Mouse (Mus musculus) right cerebral cortex, postnatal 36 days (tissue): Measurements from ENCODE around the gene Gm9195.

Source experiments
- DNase-seq, 2 experiments: peaks; one replicate each; pipeline ENCODE4 v3.0.0; 2022; ENCODE audit warnings: low spot score in 2 of 2, mixed read lengths in 1 of 2

Gm9195 gene

DNA sequence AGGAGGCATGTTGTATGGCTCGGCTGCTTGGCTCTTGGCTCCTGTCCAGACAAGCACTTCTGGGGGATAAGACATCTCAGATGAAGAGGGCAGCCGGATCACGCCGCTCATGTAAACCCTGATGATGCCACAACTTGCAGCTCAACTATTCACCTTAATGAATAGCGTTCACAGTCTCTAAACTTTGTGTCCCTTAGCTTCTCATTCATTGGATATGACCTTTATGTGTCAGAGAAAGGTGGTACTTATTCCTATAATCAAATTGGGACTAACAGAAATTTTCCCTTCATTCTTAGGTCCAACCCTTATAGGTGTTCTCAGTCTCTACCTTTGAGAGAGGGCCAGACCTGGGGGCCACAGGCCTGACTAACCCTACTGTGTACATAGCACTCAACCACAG, at the start of gene Gm9195:
Gene Gm9195 (minus strand): TSS at position 101 of the 400 bp plus-strand sequence.
- DNase-seq = no peak

DNA sequence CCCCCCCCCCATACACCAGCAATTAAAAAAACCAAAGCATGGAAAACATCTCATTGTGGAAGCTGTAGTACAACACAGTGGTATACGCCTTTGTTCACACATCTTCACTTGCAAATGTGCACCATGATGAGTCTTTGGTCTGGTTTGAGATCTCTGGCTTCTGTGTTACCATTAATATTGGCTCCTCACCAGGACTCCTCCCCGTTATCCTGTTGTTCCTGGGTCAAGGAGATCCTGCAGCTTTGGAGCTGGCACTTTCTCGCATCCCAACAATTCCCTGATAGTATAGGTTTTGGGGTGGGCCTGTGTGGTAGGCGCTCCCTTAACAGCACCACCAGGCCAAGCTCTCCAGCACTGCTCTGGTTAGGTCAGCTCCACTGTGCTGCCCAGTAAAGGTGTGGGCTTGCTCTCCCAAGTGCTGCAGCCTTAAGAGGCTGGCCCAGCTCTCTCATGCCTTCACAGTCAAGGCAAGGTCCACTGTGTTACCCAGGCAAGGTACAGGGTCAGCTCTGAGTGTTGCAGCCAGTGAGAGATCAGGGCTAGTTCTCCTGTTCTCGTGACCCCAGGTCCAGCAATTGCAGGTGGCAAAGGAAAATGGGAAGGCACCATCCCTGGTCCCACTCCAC, 44.9 kb upstream of the Gm9195 start:
- no peak for DNase-seq

DNA sequence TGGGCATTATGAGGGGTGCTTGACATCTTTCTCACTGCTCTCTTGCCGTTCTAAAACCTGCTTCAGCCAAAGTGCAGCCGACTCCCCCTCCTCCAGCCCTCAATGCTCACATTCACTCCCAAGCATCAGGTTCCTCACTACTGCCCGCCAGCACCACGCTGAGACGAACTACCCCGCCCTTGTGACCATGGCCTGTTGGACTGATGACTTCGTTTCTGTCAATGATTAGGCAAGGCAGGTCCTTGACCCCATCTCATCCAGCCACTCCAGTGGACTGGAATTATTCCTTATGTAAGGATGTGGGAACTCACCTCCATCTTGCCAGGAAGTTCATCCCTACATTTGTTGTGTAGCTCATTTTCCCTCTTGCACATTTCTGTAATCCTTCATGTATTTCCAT, 42.2 kb upstream of the Gm9195 start:
- no peak for DNase-seq

DNA sequence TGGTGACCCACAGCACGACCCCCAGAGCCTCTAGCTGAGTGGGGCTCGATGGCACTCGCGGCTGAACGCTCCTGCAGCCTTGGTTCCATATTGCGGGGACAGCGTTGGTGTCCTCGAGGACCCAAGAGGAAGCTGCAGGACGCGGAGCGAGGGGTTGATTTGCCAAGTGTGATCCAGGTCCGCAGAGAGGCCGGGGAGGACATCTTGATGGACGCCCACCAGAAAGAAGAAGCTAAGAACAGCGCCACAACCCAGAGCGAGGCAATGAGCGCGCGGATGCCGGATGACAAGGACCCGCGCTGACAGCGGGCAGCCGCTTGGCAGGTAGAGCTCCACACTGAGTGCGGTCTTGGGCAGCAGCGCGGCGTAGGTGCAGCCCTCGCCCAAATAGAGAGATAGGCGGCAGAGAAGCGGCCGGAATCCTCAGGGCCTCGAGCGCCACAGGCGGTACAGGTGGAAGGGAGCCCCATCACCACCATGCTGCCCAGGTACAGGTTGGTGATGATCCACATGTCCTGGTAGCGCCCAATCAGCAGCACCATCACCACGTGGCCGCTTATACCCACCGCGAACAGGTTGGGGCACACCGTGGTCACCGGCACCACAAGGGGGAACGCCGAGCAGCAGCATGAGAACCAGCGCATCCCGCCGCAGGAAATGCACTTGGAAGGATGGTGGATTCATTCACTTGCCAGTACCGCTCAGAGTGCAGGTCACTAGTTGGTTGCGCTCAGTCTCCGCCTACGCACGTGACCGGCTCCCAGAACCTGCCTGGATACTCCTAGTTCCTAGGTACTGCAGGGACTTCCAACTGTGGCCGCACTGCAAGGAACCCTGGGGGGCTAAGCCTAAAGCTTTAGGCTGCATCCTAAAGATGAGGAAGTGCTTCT, 40.6 kb upstream of the Gm9195 start:
- peak in 1 of 2 experiments; percentile 11 for DNase-seq

DNA sequence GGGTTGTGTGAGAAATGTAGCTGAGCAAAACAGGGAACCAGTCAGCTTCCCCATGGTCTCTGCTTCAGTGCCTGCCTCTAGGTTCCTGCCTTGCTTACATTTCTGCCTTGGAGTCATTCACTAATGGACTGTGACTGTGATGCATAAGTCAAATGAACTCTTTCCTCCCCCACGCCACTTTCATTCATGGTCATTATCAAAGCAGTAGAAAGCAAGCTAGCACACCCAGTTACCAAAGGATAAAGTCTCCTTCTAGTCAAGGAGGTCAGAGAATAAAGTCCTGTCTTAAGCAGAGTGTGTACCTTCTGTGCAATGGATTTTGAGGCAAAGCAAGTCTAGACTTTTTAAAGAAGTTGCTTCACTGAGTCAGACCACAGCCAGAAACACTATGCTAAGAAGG, 35.5 kb upstream of the Gm9195 start:
- DNase-seq = no peak

DNA sequence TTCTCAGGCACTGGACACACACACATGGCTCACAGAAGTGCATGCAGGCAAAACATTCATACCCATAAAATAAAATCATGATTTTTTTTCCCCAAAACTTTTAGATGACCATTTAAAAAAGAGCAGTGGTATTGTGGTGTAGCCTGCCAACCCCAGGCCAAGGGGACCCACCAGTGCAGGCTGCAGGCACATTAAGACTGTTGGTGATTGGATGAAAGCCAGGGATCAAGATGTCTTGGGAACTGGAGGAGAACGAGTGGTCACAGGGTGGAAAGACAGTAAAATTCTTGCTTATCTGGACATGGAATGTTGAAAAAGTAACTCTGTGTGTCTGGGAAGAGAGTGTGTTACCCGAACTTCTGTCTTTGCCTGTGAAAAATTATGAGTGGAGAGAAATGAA, 27.9 kb upstream of the Gm9195 start:
- no peak for DNase-seq

DNA sequence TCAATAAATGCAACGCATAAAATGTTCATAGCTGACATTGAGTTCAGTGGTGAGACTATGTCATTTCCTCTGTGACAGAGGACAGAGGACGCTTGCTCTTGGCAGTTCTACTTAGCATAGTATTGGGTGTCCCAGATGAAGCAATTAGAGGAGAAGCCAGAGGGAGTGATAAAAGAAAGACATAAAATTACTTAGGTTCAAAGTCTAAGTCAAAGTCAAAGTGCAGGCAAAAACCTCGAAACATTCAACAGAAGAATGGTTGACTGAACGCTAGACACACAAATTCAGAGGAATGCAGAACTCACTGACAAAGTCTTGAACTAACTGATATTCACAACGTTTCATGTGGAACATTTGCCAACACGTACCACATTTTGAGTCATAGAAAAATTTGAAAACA, 27.1 kb upstream of the Gm9195 start:
- DNase-seq = no peak

DNA sequence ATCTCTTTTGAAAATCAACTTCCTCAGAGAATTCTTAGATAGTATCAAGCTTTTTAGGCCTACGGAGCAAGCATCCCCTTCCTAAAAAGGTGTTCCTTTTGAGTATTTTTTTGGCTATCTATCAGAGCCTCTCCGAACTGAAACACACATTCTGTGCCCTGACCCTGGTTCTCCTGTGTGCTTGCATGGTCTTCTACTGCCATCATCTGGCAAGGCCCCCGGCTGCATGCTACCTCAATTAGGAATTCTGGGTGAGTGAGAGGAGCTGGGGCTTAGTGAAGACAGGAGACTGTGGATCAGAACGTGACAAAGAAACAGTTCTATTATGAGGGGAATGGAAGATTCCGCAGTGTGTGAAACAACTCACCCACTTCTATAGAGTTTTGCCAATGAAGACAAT, 24.7 kb upstream of the Gm9195 start:
- DNase-seq = no peak

DNA sequence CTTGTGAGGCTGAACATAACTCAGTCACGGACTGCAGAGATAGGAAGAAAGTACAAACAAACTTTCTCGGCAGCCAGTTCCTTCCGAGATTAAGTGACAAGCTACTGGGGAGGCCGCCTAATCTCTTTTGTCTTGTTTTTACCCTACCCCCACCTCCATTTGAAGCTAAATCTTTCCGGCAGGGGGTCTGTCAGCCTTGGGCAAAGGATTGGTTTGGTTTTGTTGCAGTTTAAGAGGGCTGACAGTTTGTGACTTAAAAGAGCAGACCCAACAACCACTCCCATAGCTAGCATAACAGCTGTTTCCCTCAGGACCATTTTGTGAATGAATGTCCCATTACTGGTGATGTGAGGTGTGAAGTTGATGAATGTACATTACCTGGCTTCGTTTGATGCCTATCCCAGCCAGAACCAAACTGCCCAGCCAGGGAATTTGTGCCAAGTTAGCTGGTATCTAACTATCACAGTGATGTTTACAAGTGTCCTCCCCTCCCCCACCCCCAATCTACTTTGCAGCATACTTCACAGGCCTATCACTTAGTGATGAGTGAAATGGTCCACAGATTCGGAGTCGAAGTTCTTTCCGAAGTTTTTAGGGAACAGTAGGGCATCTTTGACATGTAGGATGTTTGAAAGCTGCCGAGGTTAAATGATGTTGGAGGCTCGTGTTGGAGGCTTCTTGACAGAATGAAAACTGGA, 15.2 kb upstream of the Gm9195 start:
- DNase-seq = no peak

DNA sequence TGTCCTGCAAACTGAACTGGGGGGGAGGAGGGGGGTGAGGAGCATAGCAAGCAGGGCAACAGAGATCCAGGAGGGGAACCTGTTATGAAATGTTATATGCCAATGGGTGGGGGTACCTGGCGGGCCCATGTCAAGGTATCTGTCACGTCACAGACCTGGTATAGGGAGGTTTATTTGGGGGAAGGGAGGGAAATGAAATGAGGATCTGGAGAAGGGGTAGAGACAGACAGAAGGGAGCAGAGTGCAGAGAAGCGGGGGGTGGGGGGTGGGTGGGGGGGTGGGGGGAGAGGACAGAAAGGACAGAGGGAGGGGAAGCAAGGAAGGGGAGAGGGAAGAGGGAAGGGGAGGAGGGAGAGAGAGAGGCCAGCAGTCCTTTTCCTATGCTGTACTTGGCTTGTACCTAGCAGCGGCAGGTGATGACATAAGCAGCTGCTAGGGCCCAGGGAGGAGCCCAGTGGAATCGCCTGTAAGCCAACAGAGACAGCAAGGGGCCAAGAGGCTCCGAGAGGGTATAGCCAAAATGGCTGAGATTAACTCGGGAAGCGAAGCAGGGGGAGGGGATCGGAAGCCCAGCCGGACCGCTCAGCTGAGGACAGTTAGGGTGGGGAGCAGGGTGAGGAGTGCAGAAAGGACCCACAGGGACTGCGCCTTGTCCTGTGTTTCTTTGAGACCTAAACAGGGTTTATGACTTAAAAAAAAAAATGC, 14.5 kb upstream of the Gm9195 start:
- no peak for DNase-seq

DNA sequence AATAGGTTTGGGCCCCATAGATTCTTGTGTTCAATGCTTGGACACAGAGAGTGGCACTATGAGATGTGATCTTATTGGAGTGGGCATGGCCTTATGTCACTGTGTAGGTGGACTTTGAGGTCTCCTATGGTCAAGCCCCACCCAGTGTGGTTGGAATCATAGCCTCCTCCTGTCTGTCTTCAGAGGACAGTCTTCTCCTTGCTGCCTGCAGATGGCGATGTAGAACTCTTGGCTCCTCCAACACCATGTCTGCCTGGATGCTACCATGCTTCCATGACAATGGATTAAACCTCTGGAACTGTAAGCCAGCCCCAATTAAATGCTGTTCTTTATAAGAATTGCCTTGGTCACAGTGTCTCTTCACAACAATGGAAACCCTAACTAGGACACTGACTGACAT, 13.3 kb upstream of the Gm9195 start:
- DNase-seq = no peak

DNA sequence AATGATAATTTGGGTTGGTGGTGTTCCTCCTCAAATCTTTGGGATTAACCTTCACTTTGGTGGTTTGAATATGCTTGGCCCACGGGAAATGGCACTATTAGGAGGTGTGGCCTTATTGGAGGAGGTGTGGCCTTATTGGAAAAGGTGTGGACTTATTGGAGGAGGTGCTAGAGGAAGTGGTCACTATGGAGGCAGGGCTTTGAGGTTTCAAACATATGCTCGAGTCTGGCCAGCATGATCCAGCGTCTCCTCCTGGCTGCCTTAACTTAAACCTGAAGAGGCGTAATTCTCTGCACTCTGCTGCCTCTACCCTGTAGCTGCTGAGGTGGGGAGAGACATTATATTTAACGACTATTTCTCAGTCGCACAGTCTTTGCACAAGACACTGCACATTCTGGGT, 11.6 kb upstream of the Gm9195 start:
- no peak for DNase-seq

DNA sequence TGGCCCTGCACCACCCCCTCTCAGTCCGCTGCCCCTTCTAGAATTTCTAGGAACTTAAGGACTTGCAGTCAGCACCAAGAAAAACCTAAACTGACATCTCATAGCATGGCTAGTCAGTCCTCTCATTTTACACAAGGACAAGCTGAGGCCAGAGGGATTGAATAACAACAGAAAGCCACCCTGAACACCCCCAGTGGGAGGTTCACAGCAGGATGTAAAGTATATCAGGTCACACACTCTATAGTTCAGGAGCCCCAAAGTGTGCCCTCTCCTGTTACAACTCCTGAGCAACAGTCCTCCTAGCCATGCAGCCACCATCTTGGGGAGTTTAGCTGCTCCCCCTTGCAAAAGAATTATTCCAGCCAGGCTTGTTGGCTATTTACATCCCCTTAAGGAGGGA, 2.1 kb upstream of the Gm9195 start:
- no peak for DNase-seq

DNA sequence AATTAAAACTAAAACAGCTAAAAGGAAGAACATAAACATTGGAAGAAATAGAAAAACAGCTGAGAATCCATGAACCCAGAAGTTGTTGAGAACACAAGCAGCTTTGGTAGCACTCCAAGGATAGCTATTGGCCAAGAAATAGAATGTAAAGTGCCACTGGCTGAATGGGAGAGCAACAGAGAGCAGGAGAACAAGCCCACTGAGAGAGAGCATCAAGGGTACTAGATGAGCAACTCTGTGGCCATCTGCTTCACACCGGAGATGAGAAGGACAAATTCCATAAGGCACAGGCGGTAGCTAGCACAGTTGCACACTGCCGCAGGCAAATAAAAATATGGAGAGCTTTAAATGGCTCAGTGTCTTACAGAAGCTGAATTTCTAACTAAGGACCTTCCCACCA, 1.3 kb downstream of the Gm9195 start:
- peak; percentile 3 to 5 for DNase-seq

DNA sequence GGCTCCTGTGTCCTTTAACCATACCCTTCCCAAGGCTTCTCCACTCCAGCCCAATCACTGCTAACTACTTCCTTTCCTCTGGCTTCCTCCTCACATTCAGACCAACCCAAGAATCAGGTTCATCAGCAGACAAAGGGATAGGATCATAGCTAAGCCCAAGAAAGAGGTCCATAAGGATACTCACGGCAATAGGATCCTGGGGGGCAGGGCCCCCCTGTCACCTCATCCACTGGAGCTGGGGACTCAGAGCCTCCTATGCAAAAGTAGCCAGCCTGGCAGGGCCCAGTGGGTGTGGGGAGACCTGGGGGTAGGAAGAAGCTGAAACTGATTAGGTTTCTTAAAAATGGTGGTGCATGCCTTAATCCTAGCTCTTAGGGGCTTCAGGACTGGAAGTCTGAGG, 17.1 kb downstream of the Gm9195 start:
- no peak for DNase-seq

DNA sequence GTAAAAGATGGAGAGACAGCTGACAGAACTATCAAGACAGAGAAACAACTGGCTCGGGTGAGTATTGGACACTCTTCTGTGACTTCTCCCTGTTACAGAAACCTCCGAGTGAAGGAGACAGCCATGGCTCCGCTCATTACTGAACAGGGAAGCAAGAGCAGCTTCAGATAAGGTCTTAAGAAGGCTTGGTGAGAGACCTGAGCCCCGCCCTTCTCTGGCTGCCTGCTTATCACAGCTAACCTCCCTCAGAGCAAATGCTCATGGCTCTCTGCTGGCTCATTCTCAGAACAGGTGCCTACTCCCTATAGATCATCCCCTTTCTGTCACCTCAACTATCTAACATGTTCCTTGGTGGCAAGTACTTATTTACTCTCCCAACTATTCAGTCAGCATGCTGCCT, 23.2 kb downstream of the Gm9195 start:
- DNase-seq = no peak

DNA sequence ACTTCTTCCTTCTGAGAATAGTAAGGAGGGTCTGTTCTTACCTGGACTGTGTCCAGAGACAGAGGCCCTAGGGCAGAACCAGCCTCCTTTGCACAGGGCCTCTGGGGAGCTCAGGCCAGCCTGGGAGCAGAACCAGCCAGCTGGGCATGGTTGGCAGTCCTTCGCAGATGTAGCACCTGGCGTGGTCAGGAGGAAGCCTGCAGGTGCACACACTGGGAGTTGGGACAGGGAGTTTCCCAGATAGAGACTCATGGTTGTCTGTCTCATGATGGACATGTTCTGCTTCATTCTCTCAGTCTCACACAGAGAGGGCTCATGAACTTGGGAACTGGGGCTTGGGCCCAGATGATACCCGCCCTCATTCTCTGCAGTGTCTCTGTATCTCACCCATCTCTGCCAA, 25.3 kb downstream of the Gm9195 start:
- DNase-seq = no peak

DNA sequence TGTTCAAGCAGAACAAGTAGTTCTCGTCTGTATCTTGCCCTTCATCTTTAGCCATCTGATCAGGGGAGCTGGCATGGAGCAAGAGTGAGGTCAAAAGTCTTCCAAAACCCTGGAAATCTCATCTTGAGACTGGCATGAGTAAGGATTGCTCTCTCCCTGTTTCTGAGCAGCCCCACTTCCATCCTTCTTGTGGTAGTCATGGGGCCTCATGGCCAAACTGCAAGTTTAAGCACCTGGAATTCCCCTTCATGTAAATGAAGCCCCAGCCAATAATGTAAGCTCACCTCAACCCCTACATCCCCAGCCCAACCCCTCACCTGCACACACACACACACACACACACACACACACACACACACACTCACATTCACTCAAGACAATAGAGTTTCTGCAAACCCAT, 30.0 kb downstream of the Gm9195 start:
- DNase-seq = no peak

DNA sequence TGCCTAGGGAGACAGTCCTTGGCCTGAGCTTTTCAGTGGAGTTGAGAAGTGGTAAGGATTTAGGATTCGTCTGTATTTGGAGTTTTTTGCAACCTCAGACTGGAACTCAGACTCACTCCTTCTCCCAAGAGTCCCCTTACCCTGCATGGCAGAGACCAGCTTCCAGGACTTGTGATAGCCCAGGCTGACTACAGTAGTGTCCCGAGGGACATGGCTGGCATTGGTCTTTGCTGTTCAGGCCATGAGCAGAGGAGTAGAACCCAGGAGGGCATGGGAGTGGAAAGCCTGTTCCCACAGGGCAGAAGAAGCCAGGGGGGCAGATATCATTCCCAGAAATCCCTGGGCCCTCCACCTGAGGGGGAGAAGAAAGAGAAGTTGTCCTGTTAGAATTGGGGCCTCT, 31.3 kb downstream of the Gm9195 start:
- no peak for DNase-seq

DNA sequence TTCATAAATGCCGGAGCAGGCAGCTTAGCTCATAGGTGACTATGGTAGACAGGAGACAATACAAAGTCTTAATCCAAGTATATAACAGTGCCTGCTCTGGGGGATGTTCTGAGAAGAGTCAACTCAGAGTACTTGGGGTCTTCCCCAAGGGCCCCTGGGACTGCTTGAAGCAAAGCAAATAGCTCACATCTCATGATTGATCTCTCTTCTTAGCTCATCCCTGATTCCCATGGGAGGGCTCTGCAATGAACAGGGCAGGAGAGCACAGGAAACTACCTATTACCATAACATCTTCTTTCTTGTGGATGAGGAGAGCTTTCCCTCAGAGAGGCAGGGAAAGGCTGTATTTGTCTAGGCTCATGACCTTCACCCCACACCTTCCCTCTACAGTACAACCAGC, 32.7 kb downstream of the Gm9195 start:
- no peak for DNase-seq

DNA sequence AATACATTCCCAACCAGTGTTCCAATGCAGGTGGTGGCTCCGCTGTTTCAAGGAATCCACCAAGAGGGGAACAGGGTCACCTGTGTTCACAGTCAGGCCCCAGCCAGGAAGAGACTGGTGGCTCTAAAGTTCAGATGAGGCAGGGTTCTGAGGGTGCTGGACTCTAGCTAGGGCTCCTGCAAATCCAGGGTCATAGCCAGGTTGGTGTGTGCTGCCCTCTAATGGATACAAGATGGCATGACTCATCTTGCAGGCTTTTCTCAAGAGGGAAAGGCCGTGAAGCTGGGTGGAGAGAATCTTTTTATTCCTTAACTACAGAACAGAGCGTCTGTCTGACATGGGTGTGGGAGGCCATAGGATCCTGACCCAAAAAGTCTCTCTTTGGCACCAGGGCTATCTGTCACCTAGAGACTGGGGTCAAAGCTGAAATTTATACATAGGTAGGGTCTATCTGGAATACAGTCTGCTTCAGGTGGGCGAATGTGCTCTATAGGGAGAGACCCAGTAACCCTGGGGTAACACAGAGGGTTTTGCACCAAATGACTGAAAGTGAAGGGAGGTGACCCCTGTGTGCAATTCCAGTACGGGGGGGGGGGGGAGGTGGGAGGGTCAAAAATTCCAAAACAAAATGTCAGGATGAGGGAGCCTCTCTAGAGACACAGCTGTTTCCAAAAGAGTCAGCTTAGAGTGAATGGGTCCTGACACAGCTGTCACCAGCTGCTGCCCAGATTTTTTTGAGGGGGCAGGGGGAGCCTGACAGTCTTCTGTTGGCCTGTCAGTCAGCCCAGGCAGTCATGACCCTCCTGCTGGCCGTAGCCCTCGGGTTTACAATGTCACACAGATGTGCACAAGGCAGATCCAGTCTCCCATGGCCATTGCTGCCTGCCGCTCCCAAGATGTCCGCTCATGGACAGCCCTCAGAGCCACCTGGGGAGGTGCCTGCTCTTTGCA, 44.2 kb downstream of the Gm9195 start:
- no peak for DNase-seq
